Mouse (Mus musculus) intestine, embryonic 16.5 days (tissue): Measurements from ENCODE around the gene C1galt1. TPM values are rescaled to one million over a fixed set of nuclear protein-coding genes. Genes with fewer than 3 reads are reported as not detected.

Experiments used
- ATAC-seq: fragments of 200-750 bp; cut with Nextera tagmentation; 2 replicates; pipeline ENCODE4 v1.8.0; 2017; ENCODE audit warnings: moderate TSS enrichment, moderate library complexity
- H3K27ac ChIP-seq: fragments of 300-500 bp; sonication (generic); 2 replicates; pipeline ENCODE4 v1.5.1; 2014; ENCODE audit warnings: mild to moderate bottlenecking, low read length
- H3K27me3 ChIP-seq: fragments of 300-500 bp; sonication (generic); replicated peaks from 2 replicates; pipeline ENCODE4 v1.6.1; 2014; ENCODE audit warnings: low read length, control low read depth, mixed read lengths; ENCODE audit not compliant: control insufficient read depth, insufficient read depth
- H3K36me3 ChIP-seq: fragments of 300-500 bp; sonication (generic); 2 replicates; pipeline ENCODE4 v1.6.1; 2014; ENCODE audit warnings: low read length, control low read depth; ENCODE audit not compliant: control insufficient read depth, insufficient read depth
- H3K4me1 ChIP-seq: fragments of 300-500 bp; sonication (generic); 2 replicates; pipeline ENCODE4 v1.6.1; 2014; ENCODE audit warnings: low read length, control low read depth, mixed read lengths; ENCODE audit not compliant: control insufficient read depth, insufficient read depth
- H3K4me2 ChIP-seq: fragments of 300-500 bp; sonication (generic); 2 replicates; pipeline ENCODE4 v1.6.1; 2014; ENCODE audit warnings: low read depth, low read length, control low read depth
- H3K4me3 ChIP-seq: fragments of 300-500 bp; sonication (generic); 2 replicates; pipeline ENCODE4 v1.5.1; 2014; ENCODE audit warnings: mild to moderate bottlenecking, low read length
- H3K9ac ChIP-seq: fragments of 300-500 bp; sonication (generic); 2 replicates; pipeline ENCODE4 v1.6.1; 2014; ENCODE audit warnings: low read depth, low read length
- H3K9me3 ChIP-seq: fragments of 300-500 bp; sonication (generic); 2 replicates; pipeline ENCODE4 v1.6.1; 2016; ENCODE audit warnings: low read length, control low read depth; ENCODE audit not compliant: control insufficient read depth
- WGBS: fragments of 180-500 bp; shearing (Covaris S2); extraction: QIAGEN DNeasy Blood & Tissue Kit; methylation state at CpG from one replicate; pipeline ENCODE4 v1.1.7; 2014; 5-methylcytosine and 5-hydroxymethylcytosine counted together
- polyA plus RNA-seq: library from polyadenylated mRNA; unstranded; fragments of >200 nt; fragmentation: Nextera tagmentation; extraction: Ambion mirVana; gene quantifications from 2 replicates; pipeline ENCODE4 v1.2.1, GENCODE M21; 2015

Gene C1galt1
- polyA plus RNA-seq: 5.5 and 6.3 TPM in 2 replicates

DNA sequence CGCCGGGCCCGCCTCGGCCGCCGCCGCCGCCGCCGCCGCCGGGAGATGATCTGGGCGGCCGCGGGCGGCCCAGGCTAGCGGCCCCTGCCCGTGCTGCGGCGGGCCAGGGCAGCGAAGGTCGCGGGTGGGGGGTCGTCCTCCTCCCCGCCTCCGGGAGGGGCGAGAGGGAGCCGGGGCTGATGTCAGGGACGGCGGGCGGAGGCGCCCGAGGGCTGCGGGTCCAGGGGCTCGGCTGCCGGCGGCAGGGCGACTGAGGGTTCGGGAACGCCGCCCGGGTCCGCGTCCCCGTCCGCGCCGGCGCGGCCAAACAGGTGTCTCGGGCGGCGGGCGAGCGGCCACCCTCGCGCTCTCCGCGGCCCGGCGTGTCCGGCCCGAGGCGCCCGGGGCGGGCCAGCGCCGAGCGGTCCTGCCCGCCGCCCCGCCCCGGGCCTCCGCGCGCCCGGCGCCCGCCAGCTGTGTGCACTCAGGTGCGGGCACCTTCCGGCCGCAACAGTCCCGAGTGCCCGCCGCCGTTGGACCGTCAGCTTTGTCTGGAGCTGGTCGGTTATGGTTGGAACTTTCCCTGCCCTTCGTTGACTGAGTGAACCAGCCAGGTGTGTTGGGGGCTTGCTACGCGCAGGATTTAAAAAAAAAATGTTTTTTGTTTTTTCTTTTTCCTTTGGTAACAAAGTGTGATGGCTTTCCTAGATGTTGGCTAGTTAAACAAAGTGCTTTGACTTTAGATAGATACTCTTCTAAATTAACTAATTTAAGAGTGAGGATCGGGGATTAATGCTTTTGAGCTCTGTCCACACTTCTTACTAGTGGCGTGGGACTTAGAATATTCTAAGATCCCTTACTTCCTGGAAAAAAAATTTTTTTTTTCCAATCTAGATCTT is at the start of gene C1galt1:
C1galt1 (plus strand) TSS at position 41 of the 878 bp plus-strand sequence.
- Histone ChIP-seq H3K36me3 (no peaks in the 10 kb centered on the region), H3K9me3 (no peaks in the 10 kb centered on the region)

DNA sequence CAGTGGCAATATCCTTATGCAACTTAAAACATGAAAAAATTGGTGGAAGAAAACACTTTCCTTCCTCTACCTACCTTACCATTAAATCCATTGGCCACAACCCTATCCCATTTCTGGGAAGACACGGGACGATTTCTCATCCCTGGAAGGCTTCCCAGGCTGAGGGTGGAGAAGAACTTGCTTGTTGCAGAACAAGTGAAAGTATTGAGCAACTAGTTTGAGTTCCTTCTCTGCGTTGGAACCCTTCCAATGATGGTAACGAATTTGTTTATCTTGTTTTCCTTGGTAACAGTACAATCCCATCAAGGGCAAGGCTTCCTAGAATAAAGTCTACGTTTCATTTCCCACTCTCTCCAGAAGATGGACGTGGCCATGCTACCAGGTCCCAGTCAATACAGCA is 44.7 kb upstream of the C1galt1 start:
- H3K36me3 ChIP-seq: no peaks in the 10 kb centered on the region
- H3K27ac ChIP-seq: no peak overlapping the region
- no peaks in the 10 kb centered on the region for H3K27me3 ChIP-seq
- no peak overlapping the region for H3K4me3 ChIP-seq
- H3K4me2 ChIP-seq: no peak overlapping the region
- no peaks in the 10 kb centered on the region for H3K9me3 ChIP-seq
- no peak for ATAC-seq
- H3K4me1 ChIP-seq: no peaks in the 10 kb centered on the region
- no peak overlapping the region for H3K9ac ChIP-seq
- WGBS: 74% methylated on average over 6 of the region's 6 CpGs

More for the DNA sequence above, at the start of gene C1galt1:
- Histone ChIP-seq H3K9ac (peak within 1 kb of the TSS; percentile 95), H3K4me1 (peaks cover 20% of the 10 kb centered on the region), H3K4me2 (peak within 1 kb of the TSS; percentile 51), H3K4me3 (peak within 1 kb of the TSS; percentile 91), H3K27ac (peak within 1 kb of the TSS; percentile 94), H3K27me3 (no peaks in the 10 kb centered on the region)
- WGBS: under 1% methylated on average over 81 of the region's 93 CpGs
- peak; percentile 79 for ATAC-seq

DNA sequence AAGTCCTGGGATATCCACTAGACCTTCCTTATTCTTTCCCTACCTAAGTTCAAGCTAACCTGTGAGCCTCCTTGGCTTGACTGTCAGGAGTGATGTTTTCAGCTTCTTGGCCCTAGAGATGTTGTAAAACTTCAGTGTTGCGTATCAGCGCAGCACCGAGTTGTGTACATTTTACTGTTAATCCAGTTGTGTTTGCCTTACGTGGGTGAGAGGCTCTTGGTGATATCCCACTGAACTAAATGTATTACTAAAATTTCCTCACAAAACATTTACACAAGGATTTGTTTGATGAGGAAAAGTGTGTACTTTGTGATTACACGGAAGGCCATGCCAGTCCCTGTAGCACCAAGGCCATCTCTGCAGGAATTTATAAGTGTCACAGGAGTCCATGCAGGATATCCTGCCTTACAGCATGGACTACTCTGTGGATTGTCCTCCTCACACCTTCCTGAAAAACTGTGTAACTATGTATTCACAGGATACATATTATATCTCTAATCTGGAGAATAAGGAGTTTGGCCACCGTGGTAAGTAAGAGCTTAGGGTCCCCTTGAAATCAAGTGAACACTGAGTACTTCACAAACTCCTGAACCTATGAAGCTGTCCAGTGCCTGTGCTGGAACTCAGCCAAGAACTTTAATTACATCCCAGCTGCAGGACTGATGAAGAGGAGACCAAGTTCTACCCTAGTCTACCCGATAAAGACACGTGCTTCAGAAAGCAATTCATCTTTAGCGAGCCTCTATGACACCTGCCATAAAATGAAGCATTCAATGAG is 40.7 kb upstream of the C1galt1 start:
- 58% methylated on average over 9 of the region's 9 CpGs for WGBS
- Histone ChIP-seq H3K4me1 (no peaks in the 10 kb centered on the region), H3K9me3 (no peaks in the 10 kb centered on the region), H3K4me3 (no peak overlapping the region), H3K4me2 (no peak overlapping the region), H3K27me3 (no peaks in the 10 kb centered on the region), H3K36me3 (no peaks in the 10 kb centered on the region), H3K9ac (no peak overlapping the region), H3K27ac (peak overlapping the region; percentile 3; the same call in 1 of the 2 replicates)
- peak; percentile 64 for ATAC-seq

DNA sequence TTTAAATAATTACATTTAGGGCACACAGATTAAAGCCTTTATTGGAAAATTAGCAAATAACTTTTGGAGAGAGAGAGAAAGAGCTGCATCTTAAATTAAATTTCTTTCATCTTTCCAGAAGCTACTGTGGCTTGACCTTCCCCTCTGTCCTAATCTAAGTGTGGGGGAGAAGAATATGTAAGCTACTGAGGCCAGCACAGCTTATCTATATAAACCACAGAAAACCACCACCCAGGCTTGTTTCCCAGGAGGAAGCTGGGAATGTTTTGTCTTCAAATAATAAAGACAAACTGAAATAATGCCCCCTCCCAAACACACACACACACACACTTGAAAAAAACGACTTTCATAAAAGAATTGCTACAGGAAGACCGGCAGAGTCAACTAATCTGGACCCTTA is 30.5 kb upstream of the C1galt1 start:
- Histone ChIP-seq H3K27ac (no peak overlapping the region), H3K27me3 (no peaks in the 10 kb centered on the region), H3K9ac (no peak overlapping the region), H3K36me3 (no peaks in the 10 kb centered on the region), H3K4me2 (no peak overlapping the region), H3K9me3 (no peaks in the 10 kb centered on the region), H3K4me1 (no peaks in the 10 kb centered on the region), H3K4me3 (no peak overlapping the region)
- no peak for ATAC-seq
- 36% methylated on average over 2 of the region's 2 CpGs for WGBS

DNA sequence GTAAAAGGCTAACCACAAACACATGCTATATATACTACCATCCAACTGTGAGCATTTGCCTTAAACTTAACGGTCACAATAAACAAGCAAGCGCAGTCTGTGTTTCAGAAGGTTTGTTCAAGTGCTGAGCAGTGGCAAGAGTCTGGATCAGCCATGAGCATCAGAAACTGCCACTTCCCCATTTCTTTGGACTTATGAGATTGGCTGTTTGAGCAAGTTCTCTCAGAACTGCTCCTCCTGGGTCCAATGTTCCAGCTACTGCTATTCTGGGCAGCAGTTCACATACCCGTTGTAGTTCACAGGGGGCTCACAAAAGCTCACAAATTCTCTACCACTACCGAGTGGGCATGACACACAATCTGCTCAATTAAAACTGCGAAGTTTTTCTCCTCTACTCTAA is 28.4 kb upstream of the C1galt1 start:
- H3K36me3 ChIP-seq: no peaks in the 10 kb centered on the region
- no peaks in the 10 kb centered on the region for H3K4me1 ChIP-seq
- no peak overlapping the region for H3K27ac ChIP-seq
- no peaks in the 10 kb centered on the region for H3K27me3 ChIP-seq
- H3K9me3 ChIP-seq: no peaks in the 10 kb centered on the region
- no peak overlapping the region for H3K4me3 ChIP-seq
- ATAC-seq: no peak
- no peak overlapping the region for H3K4me2 ChIP-seq
- WGBS: 84% methylated on average over 5 of the region's 5 CpGs
- no peak overlapping the region for H3K9ac ChIP-seq

DNA sequence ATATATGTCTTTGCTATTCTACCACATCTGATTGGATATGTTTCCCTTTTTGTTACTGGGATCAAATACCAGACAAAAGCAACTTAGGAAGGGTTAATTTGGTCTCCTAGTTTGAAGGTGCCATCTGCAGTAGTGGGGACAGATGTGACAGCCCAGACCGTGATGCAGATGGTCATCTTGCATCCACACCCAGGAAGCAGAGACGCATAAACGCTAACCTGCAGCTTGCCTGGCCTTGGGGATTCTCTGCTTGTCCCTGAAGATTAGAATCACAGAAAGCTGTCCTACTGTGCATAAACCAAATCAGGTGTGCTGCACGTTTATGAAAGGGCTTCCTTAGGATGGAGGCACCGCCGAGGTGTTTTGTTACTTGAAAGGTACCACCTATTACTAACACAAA is 22.0 kb upstream of the C1galt1 start:
- WGBS: 62% methylated on average over 6 of the region's 6 CpGs
- no peak for ATAC-seq
- Histone ChIP-seq H3K4me1 (no peaks in the 10 kb centered on the region), H3K36me3 (no peaks in the 10 kb centered on the region), H3K4me2 (no peak overlapping the region), H3K4me3 (no peak overlapping the region), H3K27me3 (no peaks in the 10 kb centered on the region), H3K9ac (no peak overlapping the region), H3K9me3 (no peaks in the 10 kb centered on the region), H3K27ac (no peak overlapping the region)

DNA sequence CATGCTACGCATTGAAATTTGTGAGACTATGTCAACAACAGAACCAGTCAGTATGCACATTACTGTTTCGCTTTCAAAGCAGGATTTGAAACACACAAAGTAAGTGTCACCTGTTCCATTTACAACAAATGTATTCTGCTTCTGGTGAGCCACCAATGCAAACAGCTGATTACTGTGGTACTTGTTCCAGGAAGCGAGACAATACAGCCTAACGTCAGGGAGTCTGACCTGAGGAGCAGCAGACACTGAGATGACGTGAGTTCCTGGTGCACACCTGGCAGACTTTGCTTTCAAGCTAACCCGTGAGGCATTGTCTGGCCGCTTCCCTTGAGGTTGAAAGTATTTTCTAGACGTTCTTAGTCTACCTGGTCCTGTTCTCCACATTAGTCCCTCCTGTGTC is 13.8 kb upstream of the C1galt1 start:
- H3K27ac ChIP-seq: no peak overlapping the region
- H3K9me3 ChIP-seq: no peaks in the 10 kb centered on the region
- no peak overlapping the region for H3K4me2 ChIP-seq
- H3K9ac ChIP-seq: no peak overlapping the region
- no peak overlapping the region for H3K4me3 ChIP-seq
- no peak for ATAC-seq
- H3K4me1 ChIP-seq: no peaks in the 10 kb centered on the region
- no peaks in the 10 kb centered on the region for H3K36me3 ChIP-seq
- H3K27me3 ChIP-seq: no peaks in the 10 kb centered on the region
- WGBS: 74% methylated on average over 8 of the region's 8 CpGs

DNA sequence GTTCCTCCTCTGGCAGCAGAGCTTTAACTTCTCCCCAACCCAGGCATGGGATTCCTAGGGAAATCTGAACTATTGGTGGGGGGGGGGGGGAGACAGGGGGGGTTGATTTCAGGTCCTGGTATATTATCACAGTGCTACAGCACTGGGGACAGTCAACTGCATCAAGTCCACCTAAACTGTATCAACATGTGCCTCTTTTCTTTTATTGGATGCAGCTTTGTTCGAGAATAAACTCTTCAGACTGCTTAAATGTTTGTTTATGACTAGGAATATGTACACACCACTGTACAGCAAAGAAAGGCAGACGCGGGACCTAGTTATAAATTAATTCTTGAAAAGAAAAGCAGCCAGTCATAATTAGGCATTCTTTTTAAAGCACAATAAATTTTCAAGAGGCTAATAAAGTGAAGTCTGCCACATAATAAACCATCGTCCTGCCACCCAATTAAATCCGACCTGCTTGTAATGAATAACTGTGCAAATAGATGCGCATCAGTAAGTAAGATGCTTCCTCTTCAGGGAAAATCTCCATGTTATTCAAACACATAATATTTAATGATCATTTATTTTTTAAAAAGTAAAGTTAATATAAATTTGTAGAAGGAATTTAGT is 12.0 kb upstream of the C1galt1 start:
- Histone ChIP-seq H3K36me3 (no peaks in the 10 kb centered on the region), H3K4me1 (no peaks in the 10 kb centered on the region), H3K27ac (no peak overlapping the region), H3K4me2 (no peak overlapping the region), H3K27me3 (no peaks in the 10 kb centered on the region), H3K9ac (no peak overlapping the region), H3K9me3 (no peaks in the 10 kb centered on the region), H3K4me3 (no peak overlapping the region)
- ATAC-seq: no peak
- 58% methylated on average over 6 of the region's 6 CpGs for WGBS

DNA sequence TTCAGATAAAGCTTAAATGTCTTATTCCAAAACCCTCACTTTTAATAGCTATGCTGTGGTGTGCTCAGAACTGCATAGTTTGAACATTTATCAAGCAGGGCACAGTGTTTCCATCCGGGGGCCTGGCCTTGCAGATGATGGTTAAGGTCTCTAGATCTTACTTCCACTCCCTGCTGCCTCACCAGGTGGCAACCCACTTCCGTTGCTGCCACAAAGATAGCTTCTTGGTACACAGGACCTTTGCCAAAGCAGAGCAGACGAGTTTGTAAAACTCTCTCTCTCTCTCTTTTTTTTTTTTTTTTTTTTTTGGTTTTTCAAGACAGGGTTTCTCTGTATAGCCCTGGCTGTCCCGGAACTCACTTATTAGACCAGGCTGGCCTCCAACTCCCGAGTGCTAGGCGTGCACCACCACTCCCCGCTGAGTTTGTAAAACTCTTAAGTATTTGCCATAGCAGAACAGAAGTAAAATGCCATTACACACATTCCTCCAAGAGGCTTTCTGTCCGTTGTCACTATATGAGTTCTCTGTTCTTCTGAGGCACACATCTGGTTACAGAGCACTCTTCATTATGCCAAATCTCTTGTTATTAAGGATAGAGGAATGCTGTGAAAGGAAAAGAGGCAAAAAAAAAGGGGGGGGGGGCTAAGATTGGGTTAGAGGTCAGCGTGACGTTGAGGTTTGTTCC is 773 bp upstream of the C1galt1 start:
- Histone ChIP-seq H3K9ac (no peak overlapping the region), H3K27ac (no peak overlapping the region), H3K9me3 (no peaks in the 10 kb centered on the region), H3K36me3 (no peaks in the 10 kb centered on the region), H3K4me2 (peak overlapping the region; percentile 23; the same call in 1 of the 2 replicates), H3K4me3 (peak overlapping the region; percentile 91), H3K4me1 (peaks cover 17% of the 10 kb centered on the region), H3K27me3 (no peaks in the 10 kb centered on the region)
- 58% methylated on average over 10 of the region's 10 CpGs for WGBS
- ATAC-seq: no peak
